Mouse (Mus musculus): ENCODE results near the gene Adipor2. TPM values are rescaled to one million over a fixed set of nuclear protein-coding genes. Genes with fewer than 3 reads are reported as not detected.

The Adipor2 gene
- total RNA-seq, 2 experiments from 2014 or later = 56.3 to 63.4 TPM

DNA sequence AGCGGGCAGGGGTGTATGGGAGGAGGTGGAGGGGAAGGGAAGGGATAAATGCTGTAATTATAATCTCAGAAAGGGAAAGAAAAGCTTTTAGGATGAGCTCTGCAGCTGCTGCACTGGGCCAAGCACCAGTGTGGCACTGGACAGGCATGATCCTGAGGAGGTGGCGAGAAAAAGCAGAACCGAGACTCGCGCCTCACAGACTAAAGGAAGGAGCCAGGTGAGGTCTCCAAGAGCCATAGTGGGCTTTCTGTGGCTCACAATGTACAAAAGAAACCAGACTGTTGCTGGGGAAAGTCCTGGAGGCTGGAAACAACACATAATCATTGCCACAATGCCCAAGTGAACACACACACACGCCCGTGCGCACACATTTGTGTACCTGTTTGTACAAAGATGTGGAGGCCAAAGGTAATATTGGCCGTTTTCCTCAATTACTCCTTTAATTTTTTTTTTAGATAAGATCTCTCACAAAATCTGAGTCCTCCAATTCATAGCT lies 66.8 kb downstream of the Adipor2 start:
- DNase-seq (ENCODE audit: low spot score in 2 of 2) = no peak

DNA sequence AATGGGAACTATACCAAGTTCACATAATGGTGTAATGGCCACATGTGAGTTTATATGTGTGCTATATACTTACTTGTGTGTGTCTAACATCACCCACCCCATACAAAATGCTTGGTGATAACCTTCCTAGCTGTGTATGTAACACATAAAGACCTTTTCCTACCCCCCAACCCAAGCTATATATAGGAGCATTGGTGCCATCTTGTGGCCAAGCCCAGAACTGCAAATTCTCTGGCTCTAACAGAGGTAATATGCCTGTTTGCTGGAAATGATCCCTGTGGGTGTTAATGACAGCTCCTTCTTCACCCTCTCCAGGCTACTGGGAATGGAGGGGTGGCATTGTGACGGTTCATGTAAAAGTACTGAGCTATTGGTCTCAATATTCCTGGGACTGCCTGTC lies 69.3 kb downstream of the Adipor2 start:
- DNase-seq (ENCODE audit: low spot score in 2 of 2) = peak; percentile 44 to 75

GRCm38 (mm10) chr6:119347813-119348212 lies 69.7 kb downstream of the Adipor2 start:
- no peak for DNase-seq (ENCODE audit: low spot score in 2 of 2)

DNA sequence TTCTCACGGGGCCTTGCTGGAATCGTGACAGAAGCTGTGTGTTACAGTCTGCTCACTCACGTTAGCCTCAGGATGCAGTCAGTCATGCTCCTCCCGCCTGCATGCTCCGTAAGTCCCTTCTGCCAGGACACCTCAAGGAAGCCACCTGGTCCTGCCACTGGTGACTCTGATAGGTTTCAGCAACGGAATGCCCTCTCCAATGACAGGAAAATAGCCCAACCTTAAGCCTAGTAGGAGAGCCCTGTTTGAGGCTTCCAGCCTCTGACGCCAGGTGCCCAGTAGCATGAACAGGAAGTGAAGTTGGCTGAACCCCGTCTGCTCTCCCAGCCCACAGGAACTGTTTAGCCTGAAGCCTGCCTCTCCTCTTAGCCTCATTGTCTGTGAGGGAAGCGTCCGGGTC lies 71.2 kb downstream of the Adipor2 start:
- DNase-seq (ENCODE audit: low spot score in 2 of 2) = no peak

GRCm38 (mm10) chr6:119341409-119341808 lies 76.1 kb downstream of the Adipor2 start:
- DNase-seq (ENCODE audit: low spot score in 2 of 2) = no peak

DNA sequence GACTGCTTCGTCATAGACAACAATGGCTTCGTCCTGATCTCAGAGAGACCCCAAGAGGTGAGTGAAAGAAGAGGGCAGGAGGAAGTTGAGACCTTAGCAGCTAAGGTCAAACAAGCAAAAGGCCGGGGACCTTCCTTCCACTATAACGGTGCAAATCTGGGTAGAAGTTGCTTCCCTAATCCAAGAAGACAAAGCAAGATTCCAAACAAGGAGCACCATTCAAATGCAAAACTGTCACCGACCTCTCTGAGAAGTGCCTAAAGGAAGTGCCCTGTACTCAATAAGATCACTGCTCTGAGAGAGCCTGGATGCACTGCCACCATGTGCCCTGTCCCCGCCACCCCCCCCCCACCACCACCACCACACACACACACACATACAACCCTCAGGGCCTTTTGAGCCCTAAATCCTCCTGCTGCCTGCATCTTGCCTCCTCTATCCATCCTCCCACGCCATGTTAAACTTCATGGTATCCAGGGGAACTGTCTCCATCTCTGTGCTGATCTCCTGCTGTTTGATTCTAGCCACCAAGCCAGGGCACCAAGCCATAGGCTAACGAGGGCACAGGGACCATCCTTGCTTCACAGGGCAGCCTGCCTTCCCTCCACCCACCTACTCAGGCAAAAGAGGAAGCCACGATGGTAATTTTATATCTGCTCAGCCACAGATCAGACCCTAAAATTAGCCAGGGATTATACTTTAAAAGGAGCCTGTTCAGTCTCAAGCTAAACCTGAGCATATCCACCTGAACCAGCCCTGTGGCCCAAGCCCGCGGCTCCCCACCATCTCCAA lies 79.2 kb downstream of the Adipor2 start:
- no peak for DNase-seq (ENCODE audit: low spot score in 2 of 2)

DNA sequence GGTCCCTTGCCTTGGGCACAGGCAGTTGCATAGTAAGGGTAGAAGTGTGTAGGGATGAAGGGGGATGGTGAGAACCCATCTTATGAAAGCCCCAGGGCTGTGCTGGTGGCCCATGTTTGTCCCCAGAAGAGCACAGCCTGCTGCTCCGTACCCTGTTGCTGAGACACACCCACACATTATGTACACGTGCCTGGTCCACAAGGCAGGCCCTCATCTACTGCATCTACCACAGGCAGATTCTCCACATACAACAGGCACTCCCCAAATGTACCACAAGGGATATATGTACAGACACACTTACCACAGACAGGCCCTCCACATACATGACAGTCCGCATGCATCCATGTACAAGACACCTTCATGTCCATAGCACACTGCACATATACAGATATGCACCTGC lies 80.2 kb downstream of the Adipor2 start:
- no peak for DNase-seq (ENCODE audit: low spot score in 2 of 2)

GRCm38 (mm10) chr6:119336124-119336523 lies 81.4 kb downstream of the Adipor2 start:
- no peak for DNase-seq (ENCODE audit: low spot score in 2 of 2)

GRCm38 (mm10) chr6:119333831-119334230 lies 83.7 kb downstream of the Adipor2 start:
- no peak for DNase-seq (ENCODE audit: low spot score in 2 of 2)

GRCm38 (mm10) chr6:119333202-119333601 lies 84.3 kb downstream of the Adipor2 start:
- DNase-seq (ENCODE audit: low spot score in 2 of 2) = no peak

DNA sequence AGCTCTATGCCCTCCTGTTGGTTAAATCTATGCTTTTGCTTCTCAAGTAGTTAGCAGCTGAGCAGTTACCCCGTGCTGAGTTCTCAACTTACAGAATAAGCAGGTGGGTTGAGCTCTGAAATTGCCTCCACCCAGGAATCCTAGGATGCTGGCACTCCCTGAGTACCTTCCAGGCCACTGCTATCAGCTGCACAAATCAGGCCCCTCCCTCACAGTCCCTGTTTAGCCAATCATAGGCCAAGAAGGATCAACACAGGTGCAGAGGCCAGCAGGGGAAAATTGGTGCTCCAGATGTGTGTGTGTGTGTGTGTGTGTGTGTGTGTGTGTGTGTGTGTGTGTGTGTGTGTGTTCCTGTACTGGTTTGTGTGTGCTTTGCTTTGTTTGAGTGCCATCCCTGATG lies 85.4 kb downstream of the Adipor2 start:
- DNase-seq (ENCODE audit: low spot score in 2 of 2) = no peak

DNA sequence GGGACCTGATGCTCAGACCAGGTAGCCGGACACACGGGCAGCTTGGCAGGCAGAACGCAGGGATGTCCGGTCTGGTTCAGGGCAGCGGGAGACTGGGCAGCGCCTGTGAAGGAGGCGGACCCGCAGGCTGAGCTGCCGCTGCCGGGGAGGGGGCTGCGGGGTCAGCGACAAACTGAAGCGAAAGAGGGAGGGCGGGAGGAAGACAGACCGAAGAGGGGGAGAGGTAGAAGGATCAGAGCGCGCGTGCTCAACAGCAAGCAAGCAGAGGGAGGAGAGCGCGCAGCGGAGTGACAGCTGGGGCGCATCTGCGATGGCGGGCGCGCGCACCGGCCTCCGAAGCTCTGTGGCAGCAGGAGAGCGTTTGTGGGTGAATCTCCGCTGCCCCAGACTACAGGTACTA lies 87.0 kb downstream of the Adipor2 start, which contains the start of gene Lrtm2:
Lrtm2 (minus strand) TSS at position 261 of the 400 bp plus-strand sequence.
- DNase-seq (ENCODE audit: low spot score in 2 of 2) = no peak

DNA sequence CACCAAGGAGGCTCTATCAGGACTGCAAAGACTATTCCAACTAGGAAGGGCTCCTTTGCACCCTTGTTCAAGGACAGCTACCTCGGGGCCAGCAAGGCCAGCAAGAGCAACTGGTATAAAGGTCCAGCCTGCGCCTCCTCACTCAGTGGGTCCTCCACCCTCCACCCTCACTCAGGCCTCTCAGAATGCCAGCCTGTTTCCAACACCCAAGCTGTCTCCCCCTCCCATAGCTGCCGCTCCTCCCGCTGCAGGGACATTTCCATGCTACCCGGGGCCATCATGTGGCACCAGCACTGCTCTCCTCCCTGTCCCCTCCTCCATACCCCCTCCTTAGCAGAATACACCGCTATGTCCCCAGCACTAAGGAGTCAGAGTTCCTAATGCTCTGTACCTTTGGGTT lies 87.6 kb downstream of the Adipor2 start:
- no peak for DNase-seq (ENCODE audit: low spot score in 2 of 2)

- peak in 1 of 2 experiments; percentile 45 for DNase-seq (ENCODE audit: low spot score in 2 of 2)
Measured at GRCm38 (mm10) chr6:119329215-119329714, 88.2 kb downstream of the Adipor2 start.

GRCm38 (mm10) chr6:119328521-119329115 lies 88.9 kb downstream of the Adipor2 start:
- no peak for DNase-seq (ENCODE audit: low spot score in 2 of 2)

DNA sequence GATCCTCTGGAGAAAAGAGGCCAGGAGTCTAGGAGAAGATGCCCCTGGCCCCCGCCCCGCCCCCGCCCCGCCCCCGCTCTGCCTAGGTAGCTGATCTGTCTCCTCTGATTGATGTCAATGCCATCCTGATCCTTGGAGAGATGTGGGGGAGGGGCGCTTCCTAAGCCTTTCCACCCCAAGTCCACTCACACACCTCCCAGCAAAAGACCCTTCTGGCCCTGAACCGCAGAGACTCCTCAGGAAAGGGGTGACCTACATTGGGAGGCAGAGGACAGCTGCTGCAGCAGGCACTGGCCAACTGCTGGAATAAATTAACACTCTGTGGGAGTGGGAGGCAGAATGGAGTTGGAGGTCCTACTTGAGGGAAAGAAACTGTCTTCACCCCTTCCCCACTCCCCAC lies 91.0 kb downstream of the Adipor2 start:
- no peak for DNase-seq (ENCODE audit: low spot score in 2 of 2)

DNA sequence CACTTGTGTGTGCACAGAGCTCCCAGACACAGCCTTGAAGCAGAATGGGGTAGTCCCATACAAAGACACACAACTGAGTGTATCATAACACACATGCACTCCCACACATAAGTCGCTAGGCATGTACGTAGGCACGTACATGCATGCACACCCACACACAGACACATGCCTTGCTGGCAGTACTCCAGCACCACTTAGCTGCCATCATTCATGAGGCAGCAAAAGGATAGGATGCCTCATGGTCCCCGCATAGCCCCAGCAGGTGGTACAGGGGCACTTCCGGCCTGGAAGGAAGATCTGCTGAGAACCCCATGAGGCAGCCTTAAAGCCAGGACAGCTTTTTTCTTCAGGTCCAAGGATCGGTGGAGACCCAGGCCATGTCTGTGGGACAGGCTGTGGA lies 91.5 kb downstream of the Adipor2 start:
- no peak for DNase-seq (ENCODE audit: low spot score in 2 of 2)

GRCm38 (mm10) chr6:119324776-119325175 lies 92.7 kb downstream of the Adipor2 start:
- no peak for DNase-seq (ENCODE audit: low spot score in 2 of 2)

DNA sequence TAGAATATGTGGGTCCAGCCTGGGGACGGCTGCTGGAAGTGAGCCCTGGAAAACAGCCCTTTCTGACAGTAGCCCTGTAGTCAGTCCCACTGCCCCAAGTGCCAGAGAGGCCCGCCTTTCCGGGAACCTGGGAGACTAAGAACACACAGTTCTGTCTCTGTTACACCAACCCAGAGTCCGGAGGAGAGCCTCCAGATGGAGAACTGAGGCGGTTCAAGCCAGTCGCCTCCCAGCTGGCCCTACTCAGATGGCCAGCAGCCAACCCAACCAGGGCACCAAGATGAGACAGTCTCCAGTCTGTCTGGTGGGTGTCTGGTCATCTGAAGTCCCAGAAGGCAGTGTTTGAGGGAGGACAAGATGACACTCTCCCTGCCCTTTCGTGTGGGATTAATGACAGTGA lies 95.8 kb downstream of the Adipor2 start:
- no peak for DNase-seq (ENCODE audit: low spot score in 2 of 2)

DNA sequence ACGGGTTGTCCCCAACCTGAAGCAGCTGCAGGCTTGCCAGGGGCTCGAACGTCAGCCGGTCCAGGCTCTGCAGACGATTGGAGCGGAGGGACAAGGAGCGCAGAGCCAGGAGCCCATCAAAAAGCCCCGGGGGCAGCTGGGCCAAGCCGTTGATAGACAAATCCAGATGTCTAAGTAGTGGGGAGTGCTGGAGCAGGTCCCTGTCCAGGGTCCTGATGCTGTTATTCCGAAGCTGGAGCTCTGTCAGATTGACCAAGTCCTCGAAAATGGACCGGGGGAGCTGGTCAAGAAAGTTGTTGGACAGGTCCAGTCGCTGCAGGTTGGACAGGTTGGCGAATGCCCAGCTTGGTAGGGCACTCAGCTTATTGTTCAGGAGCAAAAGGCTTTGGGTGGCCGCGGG lies 97.0 kb downstream of the Adipor2 start:
- DNase-seq (ENCODE audit: low spot score in 2 of 2) = peak in 1 of 2 experiments; percentile 56

DNA sequence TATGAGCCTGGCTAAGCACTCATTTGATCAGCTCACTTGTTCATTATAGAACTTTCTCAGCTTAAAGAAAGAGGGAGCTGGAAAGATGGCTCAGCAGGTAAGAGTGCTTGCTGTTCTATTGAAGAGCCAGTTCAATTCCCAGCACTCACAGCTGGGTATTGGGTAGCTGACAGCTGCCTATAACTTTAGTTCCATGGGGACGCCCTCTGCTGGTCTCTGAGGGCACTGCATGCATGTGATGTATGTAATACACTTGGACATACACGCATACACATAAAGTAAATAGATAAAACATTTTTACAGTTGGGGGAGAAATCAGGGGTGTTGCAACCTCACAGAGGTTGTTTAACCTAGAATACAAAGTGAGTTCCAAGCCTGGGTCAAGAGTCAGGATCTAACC lies 98.1 kb downstream of the Adipor2 start:
- DNase-seq (ENCODE audit: low spot score in 2 of 2) = no peak

DNA sequence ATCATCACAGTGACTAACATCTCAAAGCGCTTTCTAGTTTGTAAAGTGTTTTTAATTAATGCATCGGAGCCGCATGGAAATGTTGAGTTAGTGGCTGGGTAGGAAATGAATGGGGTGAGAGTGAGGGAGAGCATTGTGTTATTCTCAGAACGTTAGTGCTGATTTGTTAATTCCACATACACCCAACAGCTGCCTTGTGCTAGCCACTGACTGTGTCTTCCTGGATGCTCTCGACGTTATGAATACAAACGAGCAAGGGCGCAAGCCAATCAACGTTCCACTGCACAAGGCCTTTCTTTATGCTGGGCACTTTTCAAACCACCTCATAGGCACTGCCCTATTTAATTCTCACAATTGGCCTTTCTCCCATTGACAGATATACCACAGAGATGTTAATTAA lies 98.8 kb downstream of the Adipor2 start:
- DNase-seq (ENCODE audit: low spot score in 2 of 2) = no peak
